Comparison of ENCODE assay signal across 10 mouse cellular contexts in genomic region chr6:88804966-88805577, GRCm38 (mm10).
"Had no signal": no experiment of that assay in that cellular context is flagged by ENCODE, and none has a peak within 500 bp of the region (broad histone marks: within the 10 kb centered on the region; RNA-seq: fewer than 3 reads in every experiment).

No protein-coding gene starts in this region.

- H3K4me3 ChIP-seq: limb, embryonic 15.5 days; liver, embryonic 15.5 days; lung, embryonic 15.5 days; midbrain, embryonic 13.5 days had no signal

- H3K36me3 ChIP-seq: limb, embryonic 15.5 days; lung, embryonic 15.5 days; midbrain, embryonic 13.5 days had no signal

- DNase-seq: kidney, adult 8-10 months; kidney, postnatal 25 days; right cerebral cortex, adult 18-20 months; right cerebral cortex, postnatal 25 days; thymus, postnatal 36 days had no signal

- H3K4me2 ChIP-seq: limb, embryonic 15.5 days; lung, embryonic 15.5 days; midbrain, embryonic 13.5 days had no signal

- H3K9ac ChIP-seq: limb, embryonic 15.5 days; liver, embryonic 15.5 days; lung, embryonic 15.5 days; midbrain, embryonic 13.5 days had no signal

- ATAC-seq: intestine, postnatal 0 days; midbrain, embryonic 13.5 days had no signal

- H3K27ac ChIP-seq: limb, embryonic 15.5 days; lung, embryonic 15.5 days; midbrain, embryonic 13.5 days had no signal

- H3K9me3 ChIP-seq: limb, embryonic 15.5 days; liver, embryonic 15.5 days; lung, embryonic 15.5 days; midbrain, embryonic 13.5 days had no signal

- H3K27me3 ChIP-seq: limb, embryonic 15.5 days; liver, embryonic 15.5 days; lung, embryonic 15.5 days; midbrain, embryonic 13.5 days had no signal
